Comparison of ENCODE assay signal across 17 mouse cellular contexts in genomic region chr8:80087021-80087420, GRCm38 (mm10). TPM values are rescaled to one million over a fixed set of nuclear protein-coding genes. Genes with fewer than 3 reads are reported as not detected.
"Had no signal": no experiment of that assay in that cellular context is flagged by ENCODE, and none has a peak within 500 bp of the region (broad histone marks: within the 10 kb centered on the region; RNA-seq: fewer than 3 reads in every experiment).

No protein-coding gene starts in this region.

- H3K4me1 ChIP-seq: liver, embryonic 13.5 days had no signal

- H3K9ac ChIP-seq: liver, embryonic 13.5 days had no signal

- H3K9me3 ChIP-seq: liver, embryonic 13.5 days had no signal

- H3K27me3 ChIP-seq: liver, embryonic 13.5 days had no signal

- H3K36me3 ChIP-seq: liver, embryonic 13.5 days had no signal

- H3K27ac ChIP-seq: layer of hippocampus, adult 2 months; left cerebral cortex, adult 2 months; liver, embryonic 13.5 days; stomach, postnatal 0 days had no signal

- H3K4me3 ChIP-seq: layer of hippocampus, adult 2 months; left cerebral cortex, adult 2 months; liver, embryonic 13.5 days had no signal

- H3K4me2 ChIP-seq: liver, embryonic 13.5 days; midbrain, embryonic 11.5 days had no signal

- DNase-seq: kidney, adult 2 months; kidney, postnatal 10 days; kidney, postnatal 36 days; liver, embryonic 13.5 days; lung, adult 2 months; lung, postnatal 14 days; lung, postnatal 4 days; midbrain, embryonic 14.5 days; right cerebral cortex, postnatal 14 days; right cerebral cortex, postnatal 4 days; thymus, postnatal 25 days had no signal

RNA-seq across cellular contexts. Expression of gene Hhip, which starts 29.2 kb away (rescaled TPM):
- total RNA-seq: megakaryocyte progenitor cell, adult 5-6 weeks; megakaryocyte-erythroid progenitor cell, adult 5-6 weeks had no signal
